Mouse (Mus musculus) ovary, adult 2 months (tissue): ENCODE results near the gene Sh3pxd2a. TPM values are rescaled to one million over a fixed set of nuclear protein-coding genes. Genes with fewer than 3 reads are reported as not detected.

Experiments
- polyA plus RNA-seq: library from polyadenylated mRNA; depleted of rRNA; stranded (reverse); fragments of >200 nt; gene quantifications from 2 replicates; pipeline ENCODE4 v1.2.3, GENCODE M21; 2012; rRNA removed

Sh3pxd2a gene
- 52.5 and 56.8 TPM in 2 replicates for polyA plus RNA-seq

GRCm38 (mm10) chr19:47464304-47465241 is at the start of gene Sh3pxd2a:
TSS of gene Sh3pxd2a (minus strand) at chr19:47464401.

Other genes starting within 250 kb of the Sh3pxd2a start
- 28.9 and 31.7 TPM in 2 replicates for gene Stn1, start 73.1 kb upstream of the Sh3pxd2a start, polyA plus RNA-seq
- gene Slk, start 115.3 kb upstream of the Sh3pxd2a start, polyA plus RNA-seq: 5.4 and 6.8 TPM in 2 replicates
- gene Col17a1, start 227.7 kb upstream of the Sh3pxd2a start, polyA plus RNA-seq: 1.6 and 2.2 TPM in 2 replicates